Mouse (Mus musculus): Measurements from ENCODE around the gene Cep350.

Gene Cep350

DNA sequence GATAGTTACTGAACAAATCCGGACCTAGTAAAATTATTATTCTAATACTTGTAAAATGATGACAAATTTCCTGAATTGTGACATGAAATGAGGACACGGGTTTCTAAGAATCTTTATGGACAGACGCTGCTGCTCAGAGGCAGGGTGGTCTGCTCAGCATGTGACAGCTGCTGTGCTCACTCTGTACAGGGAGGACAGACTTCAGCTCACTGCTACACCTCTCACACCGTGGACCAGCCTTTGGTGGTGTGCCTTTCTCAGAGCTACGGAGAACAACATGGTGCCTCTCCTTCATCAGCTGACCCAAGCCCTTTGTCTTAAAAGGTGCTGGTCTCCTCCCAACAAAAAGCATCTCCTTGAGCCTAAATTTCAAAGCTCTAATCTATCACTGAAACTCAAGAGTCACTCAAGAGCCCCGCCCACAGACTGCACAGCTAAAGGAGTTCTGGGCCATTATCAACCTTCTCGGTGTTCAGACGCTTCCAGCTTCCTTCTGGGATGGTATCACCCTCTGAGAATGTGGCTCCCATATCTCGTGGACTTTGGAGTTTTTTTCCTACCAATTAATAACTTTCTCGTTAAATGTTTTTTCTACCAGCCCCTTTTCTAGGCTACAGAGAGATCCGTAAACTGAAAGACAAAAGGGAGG lies 176.2 kb downstream of the Cep350 start:
- H3K36me3 ChIP-seq (ENCODE audit: insufficient read depth, low read length) = peaks cover 6% of the 10 kb centered on the region; the same call in 1 of the 2 replicates
- TF ChIP-seq POU5F1 (IDR thresholded peaks at IDR 0.05; ENCODE audit: borderline replicate concordance, low read length) (no peak), NANOG (IDR thresholded peaks at IDR 0.05; ENCODE audit: borderline replicate concordance, low read length) (no peak), CTCF (conservative IDR thresholded peaks at IDR 0.05; ENCODE audit: low read length) (no peak)
- H3K4me3 ChIP-seq (replicated peaks; ENCODE audit: low read length) = no peak overlapping the region
- H3K9me3 ChIP-seq (ENCODE audit: low read length) = peaks cover 9% of the 10 kb centered on the region; the same call in 1 of the 2 replicates
- peaks cover 4% of the 10 kb centered on the region; the same call in 1 of the 2 replicates for H3K4me1 ChIP-seq (replicated peaks; ENCODE audit: low read depth, low read length)
- 0 out of 2 replicates have a peak, but pooled peaks cover 3% of the 10 kb centered on the region for H3K27me3 ChIP-seq (ENCODE audit: insufficient read depth, low read length)

DNA sequence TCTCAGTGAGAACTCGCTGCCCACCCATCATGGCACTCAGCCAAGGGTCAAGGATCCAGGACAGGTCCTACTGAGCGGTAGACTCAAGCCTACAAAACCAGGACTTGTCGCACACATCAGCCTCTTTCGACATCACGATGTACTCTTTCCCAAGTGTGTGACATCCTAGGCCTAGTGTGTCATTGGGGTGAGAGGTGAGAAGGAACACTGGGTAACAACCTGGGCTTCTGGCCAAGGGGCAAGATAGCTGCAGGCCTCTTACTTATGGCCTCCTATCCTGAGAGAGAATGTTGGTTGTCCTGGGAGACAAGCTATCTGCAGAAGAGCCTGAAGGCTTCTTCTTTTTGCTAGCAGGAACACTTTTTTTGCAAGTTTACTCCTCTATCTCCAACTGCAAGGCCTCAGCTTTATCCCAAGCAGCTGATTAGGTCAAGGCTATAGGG lies 177.2 kb downstream of the Cep350 start:
- H3K36me3 ChIP-seq (ENCODE audit: insufficient read depth, low read length) = peaks cover 6% of the 10 kb centered on the region; the same call in 1 of the 2 replicates
- TF ChIP-seq CTCF (conservative IDR thresholded peaks at IDR 0.05; ENCODE audit: low read length) (no peak), POU5F1 (IDR thresholded peaks at IDR 0.05; ENCODE audit: borderline replicate concordance, low read length) (no peak), NANOG (IDR thresholded peaks at IDR 0.05; ENCODE audit: borderline replicate concordance, low read length) (no peak)
- H3K4me3 ChIP-seq (replicated peaks; ENCODE audit: low read length) = no peak overlapping the region
- 0 out of 2 replicates have a peak, but pooled peaks cover 3% of the 10 kb centered on the region for H3K27me3 ChIP-seq (ENCODE audit: insufficient read depth, low read length)
- H3K9me3 ChIP-seq (ENCODE audit: low read length) = peaks cover 9% of the 10 kb centered on the region; the same call in 1 of the 2 replicates
- H3K4me1 ChIP-seq (replicated peaks; ENCODE audit: low read depth, low read length) = peaks cover 4% of the 10 kb centered on the region; the same call in 1 of the 2 replicates
